Mouse (Mus musculus): Measurements from ENCODE around the gene Olfr589.
"Not testable (repeated sequence)": the region's sequence is repeated elsewhere in the genome, so short reads cannot be mapped to it uniquely, and the experiment has no call there.

The Olfr589 gene

DNA sequence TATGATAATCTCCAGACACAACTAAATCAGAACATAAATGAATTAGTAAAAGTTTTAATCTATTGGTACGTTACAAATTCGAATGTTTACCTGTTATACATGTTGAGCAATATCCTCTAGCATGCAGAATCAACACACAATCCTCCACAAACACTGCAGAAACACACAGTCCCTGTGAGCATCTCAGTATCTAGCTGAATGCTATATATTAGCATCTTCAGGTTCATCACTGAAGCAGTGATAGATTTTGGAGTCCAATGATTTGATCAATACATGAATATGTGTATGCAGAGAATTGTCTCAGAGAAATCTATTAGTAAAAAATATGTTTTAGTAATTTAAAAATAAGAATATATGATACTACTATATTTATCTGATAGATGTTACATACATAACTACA, at the start of gene Olfr589:
Olfr589 (minus strand) TSS at position 101 of the 400 bp plus-strand sequence.
- no peak for DNase-seq

DNA sequence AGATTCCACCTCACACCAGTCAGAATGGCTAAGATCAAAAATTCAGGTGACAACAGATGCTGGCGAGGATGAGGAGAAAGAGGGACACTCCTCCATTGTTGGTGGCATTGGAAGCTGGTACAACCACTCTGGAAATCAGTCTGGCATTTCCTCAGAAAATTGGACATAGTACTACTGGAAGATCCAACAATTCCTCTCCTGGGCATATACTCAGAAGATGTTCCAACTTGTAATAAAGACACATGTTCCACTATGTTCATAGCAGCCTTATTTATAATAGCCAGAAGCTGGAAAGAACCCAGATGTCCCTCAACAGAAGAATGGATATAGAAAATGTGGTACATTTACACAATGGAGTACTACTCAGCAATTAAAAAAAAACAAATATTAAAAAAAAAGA, 28.3 kb upstream of the Olfr589 start, which contains the start of gene Olfr592:
Olfr592 (plus strand) TSS at position 301 of the 400 bp plus-strand sequence.
- DNase-seq = not testable (repeated sequence)

DNA sequence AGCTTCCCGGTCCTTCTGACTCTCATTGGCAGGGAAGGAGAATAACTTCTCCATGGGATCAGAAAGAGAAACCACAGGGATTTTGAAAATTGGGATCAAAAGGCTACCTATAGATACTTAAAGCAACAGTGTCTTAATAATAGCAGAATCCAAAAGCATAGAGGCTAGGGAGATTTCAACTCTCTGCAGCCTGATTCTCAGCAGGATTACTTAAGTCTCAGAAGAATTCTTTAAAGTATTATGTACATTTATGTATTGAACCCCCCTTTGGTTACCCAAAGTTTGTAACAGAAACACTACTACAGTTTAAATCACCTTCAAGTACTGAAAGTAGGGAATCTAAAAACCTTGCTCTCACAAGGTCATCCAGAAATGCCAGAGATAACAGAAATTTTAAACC, 22.1 kb upstream of the Olfr589 start, which contains the start of gene Olfr591:
Olfr591 (minus strand) TSS at position 101 of the 400 bp plus-strand sequence.
- DNase-seq = no peak

DNA sequence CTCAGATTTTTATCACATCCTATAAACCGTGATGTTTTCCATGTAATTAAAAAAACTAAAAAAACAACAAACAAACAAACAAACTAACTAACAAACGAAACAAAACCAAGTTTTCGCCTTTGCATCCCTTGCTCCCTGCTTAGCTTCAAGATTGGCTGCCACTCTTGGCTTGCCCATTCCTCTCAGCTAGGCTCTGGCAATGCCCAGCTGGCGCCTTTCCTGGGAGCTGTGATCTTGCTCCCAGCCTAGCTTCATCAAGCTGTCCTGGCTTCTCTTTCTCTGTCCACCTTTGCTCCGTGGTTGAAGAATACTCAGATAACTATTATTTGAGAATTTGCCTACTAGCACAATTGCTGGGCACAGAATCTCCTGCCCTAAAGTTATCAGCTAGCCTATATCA, 13.5 kb upstream of the Olfr589 start:
- DNase-seq = no peak

DNA sequence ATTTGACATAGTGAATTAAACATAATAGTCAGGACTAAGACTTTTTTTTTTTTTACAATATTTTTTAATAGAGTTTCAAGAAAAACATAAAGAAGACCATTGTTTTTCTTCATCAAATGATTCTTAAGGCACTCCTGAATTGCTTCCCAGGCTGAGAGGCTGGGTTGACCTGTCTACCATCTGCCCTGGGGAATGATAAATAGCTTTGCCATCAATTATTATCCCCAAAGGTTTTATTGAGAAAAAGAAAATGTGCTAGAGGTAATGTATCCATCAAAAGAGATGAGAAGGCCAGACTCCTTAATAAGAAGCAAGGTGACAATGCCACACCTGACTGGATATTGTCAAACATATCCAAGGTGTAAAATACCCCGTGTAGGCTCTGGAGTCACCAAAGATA, 15.6 kb downstream of the Olfr589 start, which contains the start of gene Olfr588-ps1:
Olfr588-ps1 (plus strand) TSS at position 301 of the 400 bp plus-strand sequence.
- no peak for DNase-seq

DNA sequence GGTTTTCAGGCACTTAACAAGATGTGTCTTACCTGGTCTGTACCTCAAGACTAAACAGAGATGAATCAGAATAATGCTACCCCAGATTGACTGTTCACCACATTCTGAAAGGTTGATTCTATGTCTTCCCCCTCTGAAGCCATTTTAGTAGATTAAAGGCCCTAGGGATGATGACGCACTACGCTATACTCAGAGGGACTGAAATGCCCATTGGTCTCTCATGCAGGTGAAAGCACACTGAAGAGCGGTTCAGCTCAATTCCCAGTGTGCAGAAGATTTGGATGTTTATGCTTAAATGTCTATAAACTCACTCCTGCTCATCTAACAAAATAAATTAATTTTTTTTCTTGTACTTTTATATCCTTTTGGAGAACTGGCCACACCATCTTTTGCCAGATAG, 30.6 kb downstream of the Olfr589 start, which contains the start of gene Olfr586:
Olfr586 (minus strand) TSS at position 101 of the 400 bp plus-strand sequence.
- no peak for DNase-seq

DNA sequence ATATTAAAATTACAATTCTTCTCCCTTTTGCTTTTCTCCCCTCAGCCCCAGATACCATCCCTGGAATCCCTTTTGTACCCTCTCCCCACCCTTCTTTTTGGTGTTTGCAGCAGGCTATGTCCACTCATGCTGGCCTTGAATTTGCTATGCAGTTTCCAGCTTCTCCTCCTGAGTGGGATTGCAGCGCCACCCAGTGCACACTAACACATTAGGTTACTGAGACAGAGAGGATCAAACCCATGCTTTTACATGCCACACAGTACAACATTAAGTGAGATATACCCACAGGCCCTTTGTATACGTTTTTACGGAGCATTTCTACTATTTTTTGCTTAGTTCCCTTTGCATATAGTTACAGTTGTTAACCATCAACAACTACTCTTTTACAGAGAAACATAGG, 36.8 kb downstream of the Olfr589 start:
- DNase-seq = no peak
